Mouse (Mus musculus) heart, embryonic 15.5 days (tissue): Measurements from ENCODE around the gene Gm9049. TPM values are rescaled to one million over a fixed set of nuclear protein-coding genes. Genes with fewer than 3 reads are reported as not detected.
"Not testable (repeated sequence)": the region's sequence is repeated elsewhere in the genome, so short reads cannot be mapped to it uniquely, and the experiment has no call there.

ENCODE experiments used
- ATAC-seq: fragments of 200-750 bp; cut with Nextera tagmentation; replicated peaks from 2 replicates; pipeline ENCODE4 v1.8.0; 2017; ENCODE audit warnings: low read depth, moderate TSS enrichment; ENCODE audit not compliant: insufficient number of reproducible peaks, insufficient read depth, low FRiP score
- H3K27ac ChIP-seq: fragments of 300-500 bp; sonication (generic); 2 replicates; pipeline ENCODE4 v1.5.1; 2015; ENCODE audit warnings: mild to moderate bottlenecking, inconsistent platforms
- H3K27me3 ChIP-seq: fragments of 300-500 bp; sonication (generic); 2 replicates; pipeline ENCODE4 v1.6.1; 2015; ENCODE audit warnings: inconsistent platforms
- H3K36me3 ChIP-seq: fragments of 300-500 bp; sonication (generic); 2 replicates; pipeline ENCODE4 v1.6.1; 2015; ENCODE audit warnings: mild to moderate bottlenecking, inconsistent platforms
- H3K4me1 ChIP-seq: fragments of 300-500 bp; sonication (generic); replicated peaks from 2 replicates; pipeline ENCODE4 v1.6.1; 2015; ENCODE audit warnings: inconsistent platforms
- H3K4me2 ChIP-seq: fragments of 300-500 bp; sonication (generic); 2 replicates; pipeline ENCODE4 v1.6.1; 2015; ENCODE audit warnings: inconsistent platforms, mild to moderate bottlenecking, moderate library complexity
- H3K4me3 ChIP-seq: fragments of 300-500 bp; sonication (generic); 2 replicates; pipeline ENCODE4 v1.5.1; 2015; ENCODE audit warnings: mild to moderate bottlenecking, inconsistent platforms
- H3K9ac ChIP-seq: fragments of 300-500 bp; sonication (generic); 2 replicates; pipeline ENCODE4 v1.6.1; 2015; ENCODE audit warnings: mild to moderate bottlenecking, inconsistent platforms
- H3K9me3 ChIP-seq: fragments of 300-500 bp; sonication (generic); replicated peaks from 2 replicates; pipeline ENCODE4 v1.6.1; 2016; ENCODE audit warnings: inconsistent platforms
- WGBS: fragments of 180-500 bp; shearing (Covaris S2); methylation state at CpG from one replicate; pipeline ENCODE4 v1.1.7; 2015; ENCODE audit warnings: mixed read lengths; 5-methylcytosine and 5-hydroxymethylcytosine counted together
- polyA plus RNA-seq: library from polyadenylated mRNA; unstranded; fragments of >200 nt; fragmentation: Nextera tagmentation; extraction: Ambion mirVana; gene quantifications from 2 replicates; pipeline ENCODE4 v1.2.1, GENCODE M21; 2015

The Gm9049 gene
- 0.08 and 0.15 TPM in 2 replicates for polyA plus RNA-seq

- H3K27me3 ChIP-seq, H3K4me2 ChIP-seq, H3K4me1 ChIP-seq, ATAC-seq, H3K9ac ChIP-seq, H3K36me3 ChIP-seq, H3K4me3 ChIP-seq, H3K27ac ChIP-seq, H3K9me3 ChIP-seq: not testable (repeated sequence)
- WGBS = 80% methylated on average over 1 of the region's 11 CpGs
Observed at GRCm38 (mm10) chr10:118354005-118354404, at the start of gene Gm9049. Gm9049 (minus strand) TSS chr10:118354105.

DNA sequence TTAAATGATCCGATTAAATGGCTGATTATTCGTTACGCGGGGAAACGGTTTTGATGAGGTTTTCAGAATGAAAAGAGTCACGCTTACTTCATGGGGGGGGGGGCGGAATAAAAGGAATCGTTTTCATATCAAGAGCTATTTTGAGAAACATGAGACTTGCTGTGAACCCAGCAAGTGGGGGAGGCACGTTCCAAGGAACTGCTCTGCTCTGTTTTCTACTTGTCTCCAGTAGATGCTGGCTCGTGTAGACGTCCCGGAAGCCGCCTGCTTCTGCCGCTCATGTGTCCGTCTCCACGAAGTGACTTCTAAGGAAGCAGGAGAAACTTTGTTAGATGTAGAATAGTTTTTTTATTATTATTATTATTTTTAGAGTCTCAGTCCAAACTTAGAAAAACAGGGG, 46.0 kb upstream of the Gm9049 start:
- WGBS = 72% methylated on average over 16 of the region's 16 CpGs

GRCm38 (mm10) chr10:118370443-118370842, 16.5 kb upstream of the Gm9049 start:
- ATAC-seq = peak; percentile 55; the same call in 1 of the 2 replicates
- H3K36me3 ChIP-seq = no peaks in the 10 kb centered on the region
- H3K27ac ChIP-seq = no peak overlapping the region
- H3K4me1 ChIP-seq = no peaks in the 10 kb centered on the region
- 5% methylated on average over 10 of the region's 10 CpGs for WGBS
- H3K9me3 ChIP-seq = no peaks in the 10 kb centered on the region
- no peaks in the 10 kb centered on the region for H3K27me3 ChIP-seq
- no peak overlapping the region for H3K9ac ChIP-seq
- H3K4me2 ChIP-seq = peak overlapping the region; percentile 52
- peak overlapping the region; percentile 30 for H3K4me3 ChIP-seq

More for the DNA sequence above, 46.0 kb upstream of the Gm9049 start:
- Histone ChIP-seq H3K4me2 (no peak overlapping the region), H3K36me3 (no peaks in the 10 kb centered on the region), H3K4me3 (no peak overlapping the region), H3K27me3 (no peaks in the 10 kb centered on the region), H3K4me1 (peaks cover 3% of the 10 kb centered on the region; the same call in 1 of the 2 replicates), H3K9ac (no peak overlapping the region), H3K9me3 (no peaks in the 10 kb centered on the region), H3K27ac (no peak overlapping the region)
- ATAC-seq = no peak

DNA sequence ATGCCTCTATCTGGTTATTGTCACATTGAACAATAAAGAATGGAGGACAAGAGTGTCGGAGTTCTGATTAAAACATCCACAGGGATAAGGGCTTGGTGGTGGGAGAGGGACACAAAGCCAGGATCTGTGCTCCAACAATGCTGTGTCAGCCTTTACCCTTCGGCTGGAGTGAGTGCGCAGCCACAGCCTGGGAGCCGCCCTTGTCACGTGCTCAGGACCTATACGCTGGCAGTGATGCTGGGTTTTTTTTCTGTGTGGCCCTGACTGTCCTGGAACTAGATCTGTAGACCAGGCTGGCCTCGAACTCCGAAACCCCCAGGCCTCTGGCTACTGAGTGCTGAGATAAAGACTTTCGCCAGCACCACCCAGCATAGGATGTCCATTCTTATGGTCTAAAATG, 15.6 kb upstream of the Gm9049 start:
- Histone ChIP-seq H3K27me3 (no peaks in the 10 kb centered on the region), H3K4me1 (no peaks in the 10 kb centered on the region), H3K4me2 (no peak overlapping the region), H3K27ac (no peak overlapping the region), H3K9ac (no peak overlapping the region), H3K9me3 (no peaks in the 10 kb centered on the region), H3K4me3 (no peak overlapping the region), H3K36me3 (no peaks in the 10 kb centered on the region)
- 88% methylated on average over 9 of the region's 9 CpGs for WGBS
- ATAC-seq = no peak

GRCm38 (mm10) chr10:118348579-118348978, 5.3 kb downstream of the Gm9049 start, which contains the start of gene Gm9048:
Gm9048 (minus strand) TSS chr10:118348679.
- WGBS = 56% methylated on average over 1 of the region's 14 CpGs
- not testable (repeated sequence) for H3K36me3 ChIP-seq, H3K4me1 ChIP-seq, H3K9me3 ChIP-seq, H3K4me3 ChIP-seq, ATAC-seq, H3K9ac ChIP-seq, H3K4me2 ChIP-seq, H3K27me3 ChIP-seq, H3K27ac ChIP-seq

GRCm38 (mm10) chr10:118343155-118343554, 10.8 kb downstream of the Gm9049 start, which contains the start of gene Gm9046:
Gm9046 (minus strand) TSS chr10:118343255.
- H3K9me3 ChIP-seq, H3K36me3 ChIP-seq, ATAC-seq, H3K4me3 ChIP-seq, H3K4me2 ChIP-seq, H3K9ac ChIP-seq, H3K27me3 ChIP-seq, H3K27ac ChIP-seq, H3K4me1 ChIP-seq: not testable (repeated sequence)
- no CpG with 5 or more reads among the region's 14 CpGs for WGBS

GRCm38 (mm10) chr10:118337731-118338130, 16.2 kb downstream of the Gm9049 start, which contains the start of gene Gm9045:
Gm9045 (minus strand) TSS chr10:118337831.
- WGBS = no CpG with 5 or more reads among the region's 14 CpGs
- not testable (repeated sequence) for H3K4me1 ChIP-seq, H3K9ac ChIP-seq, H3K27me3 ChIP-seq, H3K9me3 ChIP-seq, H3K4me3 ChIP-seq, ATAC-seq, H3K4me2 ChIP-seq, H3K27ac ChIP-seq, H3K36me3 ChIP-seq

- WGBS = no CpG with 5 or more reads among the region's 14 CpGs
- H3K4me2 ChIP-seq, H3K4me1 ChIP-seq, H3K27me3 ChIP-seq, H3K9ac ChIP-seq, H3K9me3 ChIP-seq, H3K36me3 ChIP-seq, ATAC-seq, H3K27ac ChIP-seq, H3K4me3 ChIP-seq: not testable (repeated sequence)
Observed at GRCm38 (mm10) chr10:118332308-118332707, 21.6 kb downstream of the Gm9049 start, which contains the start of gene Gm9044. Gm9044 (minus strand) TSS chr10:118332408.

DNA sequence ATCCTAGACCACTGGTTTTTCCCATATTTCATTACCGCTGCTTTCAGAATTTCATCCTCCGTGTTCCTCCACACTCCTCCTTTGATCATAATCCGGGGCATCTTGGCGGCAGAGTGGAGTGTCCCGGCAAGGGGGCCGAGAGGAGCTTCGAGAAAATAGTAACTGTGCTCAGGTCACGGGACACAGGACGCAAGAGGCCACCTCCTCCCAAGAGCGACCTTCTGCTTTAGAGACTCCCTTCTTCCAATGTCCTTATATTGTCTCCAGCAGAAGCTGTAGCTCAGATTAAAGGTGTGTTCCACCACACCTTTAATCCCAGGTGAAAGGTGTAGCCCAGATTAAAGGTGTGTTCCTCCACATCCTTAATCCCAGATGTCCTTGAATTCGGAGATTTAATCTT, 27.0 kb downstream of the Gm9049 start, which contains the start of gene Gm9040:
Gene Gm9040, minus strand, starts transcription at position 101 of the 400 bp plus-strand sequence.
- not testable (repeated sequence) for H3K27me3 ChIP-seq, H3K4me3 ChIP-seq, H3K36me3 ChIP-seq, H3K27ac ChIP-seq, ATAC-seq, H3K9me3 ChIP-seq, H3K9ac ChIP-seq, H3K4me1 ChIP-seq, H3K4me2 ChIP-seq
- WGBS = no CpG with 5 or more reads among the region's 11 CpGs

DNA sequence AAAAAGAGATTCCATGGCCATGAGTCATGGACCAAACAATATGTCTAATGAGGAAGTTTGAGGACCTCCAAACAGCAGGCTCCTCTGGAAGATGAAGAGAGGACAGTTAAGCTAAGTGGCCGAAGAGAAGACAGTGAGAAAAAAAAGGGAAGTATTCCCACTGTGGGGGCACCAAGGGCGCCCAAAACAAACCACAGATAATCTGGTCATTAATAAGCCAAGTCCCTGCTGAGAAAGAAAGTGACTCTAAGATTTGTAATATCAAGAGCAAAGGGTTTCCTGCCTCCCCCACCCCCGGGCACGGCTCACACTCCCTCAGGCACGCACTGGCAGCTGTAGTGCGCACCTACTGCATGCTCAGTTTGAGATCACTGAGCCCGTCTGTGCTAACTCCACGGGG, 34.9 kb downstream of the Gm9049 start:
- no peak for ATAC-seq
- H3K9ac ChIP-seq = no peak overlapping the region
- H3K27ac ChIP-seq = no peak overlapping the region
- H3K36me3 ChIP-seq = no peaks in the 10 kb centered on the region
- H3K27me3 ChIP-seq = no peaks in the 10 kb centered on the region
- 70% methylated on average over 8 of the region's 8 CpGs for WGBS
- no peaks in the 10 kb centered on the region for H3K9me3 ChIP-seq
- H3K4me1 ChIP-seq = no peaks in the 10 kb centered on the region
- H3K4me2 ChIP-seq = no peak overlapping the region
- no peak overlapping the region for H3K4me3 ChIP-seq

GRCm38 (mm10) chr10:118302133-118302532, 51.8 kb downstream of the Gm9049 start:
- not testable (repeated sequence) for ATAC-seq
- WGBS = 49% methylated on average over 2 of the region's 2 CpGs

More at GRCm38 (mm10) chr10:118302133-118302532, 51.8 kb downstream of the Gm9049 start:
- H3K27ac ChIP-seq, H3K9ac ChIP-seq, H3K4me3 ChIP-seq, H3K27me3 ChIP-seq, H3K4me1 ChIP-seq, H3K36me3 ChIP-seq, H3K4me2 ChIP-seq, H3K9me3 ChIP-seq: not testable (repeated sequence)
